Mouse (Mus musculus) ovary, postnatal 36 days (tissue): Measurements from ENCODE around the gene Gm8871.
"Not testable (repeated sequence)": the region's sequence is repeated elsewhere in the genome, so short reads cannot be mapped to it uniquely, and the experiment has no call there.

Source experiments
- DNase-seq: peaks from one replicate; pipeline ENCODE4 v3.0.0; 2022; ENCODE audit warnings: low spot score, mixed read lengths

Gm8871 gene

DNA sequence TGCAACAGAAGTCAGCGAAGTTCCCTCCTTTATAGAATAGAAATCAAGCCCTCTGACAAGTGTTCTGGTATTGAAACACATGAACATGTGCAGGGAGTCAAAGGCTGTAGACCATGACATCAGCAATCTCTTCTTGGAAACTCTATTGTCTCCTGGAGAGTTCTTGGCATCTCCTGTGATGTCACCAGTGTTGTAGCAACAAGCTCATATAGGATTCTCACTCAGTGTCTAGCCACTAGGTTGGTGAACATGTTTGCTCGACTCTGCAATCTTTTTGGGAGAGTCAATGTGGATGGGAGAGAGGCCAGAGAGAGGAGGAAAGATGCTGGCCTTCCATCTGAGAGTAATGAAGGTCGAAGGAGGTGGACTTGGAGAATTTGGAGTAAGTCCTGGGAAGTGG lies at the start of gene Gm8871, which contains the start of gene Gm8857:
Gm8871 (plus strand) TSS at position 301 of the 400 bp plus-strand sequence.
Gm8857 (plus strand) TSS at position 303 of the 400 bp plus-strand sequence.
- not testable (repeated sequence) for DNase-seq

DNA sequence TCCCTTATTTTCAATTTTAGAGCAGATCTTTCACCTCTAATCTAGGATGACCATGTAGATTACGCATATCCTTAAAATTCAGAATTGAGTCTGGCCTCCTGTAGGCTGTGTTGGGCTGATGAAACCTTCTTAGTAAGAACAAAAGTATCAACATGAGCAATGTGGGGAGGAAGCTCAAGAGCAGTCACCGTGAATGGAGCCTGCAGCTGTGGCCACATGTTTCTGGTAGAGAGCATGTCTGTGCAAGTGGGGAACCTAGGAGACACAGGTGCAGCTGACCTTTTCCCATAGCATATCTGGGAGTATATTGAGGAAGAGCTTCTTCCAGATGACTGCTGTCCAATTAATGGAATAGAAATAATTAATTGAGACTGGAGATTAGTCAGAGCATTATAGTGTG lies 5.9 kb downstream of the Gm8871 start:
- not testable (repeated sequence) for DNase-seq

DNA sequence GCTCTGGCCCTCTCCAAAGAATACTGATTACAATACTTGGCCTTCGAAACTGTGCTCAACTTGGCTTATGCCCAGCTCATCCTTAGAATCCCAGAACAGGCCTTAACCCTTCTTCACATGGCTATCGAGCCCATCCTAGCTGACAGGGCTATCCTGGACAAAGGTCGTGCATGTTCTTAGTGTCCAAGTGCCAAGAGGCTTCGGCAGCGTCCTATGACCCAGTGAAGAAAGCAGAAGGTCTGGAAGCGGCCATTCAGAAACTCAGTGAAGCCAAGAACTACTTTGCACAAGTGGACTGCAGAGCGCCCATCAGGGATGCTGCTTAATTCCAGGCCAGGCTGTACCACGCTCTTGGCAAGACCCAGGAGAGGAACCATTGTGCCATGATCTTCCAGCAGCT lies 10.5 kb downstream of the Gm8871 start:
- DNase-seq: not testable (repeated sequence)
